Mouse (Mus musculus) ES-Bruce4 (cell line): ENCODE measurements around the gene Tnrc6c. TPM values are rescaled to one million over a fixed set of nuclear protein-coding genes. Genes with fewer than 3 reads are reported as not detected.
A peak's percentile ranks its signal among the peaks of the same experiment; 100 is the strongest.

Experiments
- H3K27ac ChIP-seq: 2 replicates; pipeline ENCODE4 v1.5.1; 2012; ENCODE audit warnings: low read length, inconsistent platforms; ENCODE audit not compliant: insufficient read depth
- H3K27me3 ChIP-seq: 2 replicates; pipeline ENCODE4 v1.6.1; 2012; ENCODE audit warnings: mild to moderate bottlenecking, low read length, inconsistent platforms; ENCODE audit not compliant: control insufficient read depth, poor library complexity, insufficient read depth, severe bottlenecking
- H3K36me3 ChIP-seq: 2 replicates; pipeline ENCODE4 v1.6.1; 2012; ENCODE audit warnings: inconsistent platforms, mild to moderate bottlenecking, low read length, moderate library complexity; ENCODE audit not compliant: control insufficient read depth, poor library complexity, insufficient read depth, severe bottlenecking
- H3K4me1 ChIP-seq: one replicate; pipeline ENCODE4 v1.8.1; 2011; ENCODE audit warnings: low read length; ENCODE audit not compliant: control insufficient read depth, insufficient read depth
- H3K4me3 ChIP-seq: 2 replicates; pipeline ENCODE4 v1.5.1; 2011; ENCODE audit warnings: low read depth, mild to moderate bottlenecking, low read length
- H3K9ac ChIP-seq: 2 replicates; pipeline ENCODE4 v1.6.1; 2012; ENCODE audit warnings: low read depth, mild to moderate bottlenecking, inconsistent platforms; ENCODE audit not compliant: poor library complexity, severe bottlenecking
- H3K9me3 ChIP-seq: replicated peaks from 2 replicates; pipeline ENCODE4 v1.6.1; 2012; ENCODE audit warnings: mild to moderate bottlenecking, low read length, inconsistent platforms; ENCODE audit not compliant: control insufficient read depth, poor library complexity, insufficient read depth, severe bottlenecking
- CTCF ChIP-seq: IDR thresholded peaks from one replicate; pipeline ENCODE4 v1.8.1; 2011; ENCODE audit warnings: low read depth, low read length
- EP300 ChIP-seq: IDR thresholded peaks from 2 replicates; pipeline ENCODE4 v1.6.1; 2011; ENCODE audit warnings: low read depth, low read length; ENCODE audit not compliant: insufficient read depth
- POLR2A ChIP-seq: IDR thresholded peaks from one replicate; pipeline ENCODE4 v1.8.1; 2011; ENCODE audit warnings: low read length; ENCODE audit not compliant: insufficient read depth
- polyA plus RNA-seq: library from polyadenylated mRNA; stranded (reverse); fragments of >200 nt; gene quantifications from 2 replicates; pipeline ENCODE4 v1.2.4, GENCODE M21; 2011; ENCODE audit warnings: low read depth; ENCODE audit not compliant: missing spikeins, insufficient read depth, insufficient read length

Tnrc6c gene
- polyA plus RNA-seq, 1 experiment = 28.6 TPM

- no peak overlapping the region for H3K27ac ChIP-seq
- no peak overlapping the region for H3K9ac ChIP-seq
- peak overlapping the region; percentile 41 for H3K4me3 ChIP-seq
- H3K9me3 ChIP-seq = no peaks in the 10 kb centered on the region
- peak; percentile 86 for TF ChIP-seq CTCF
- TF ChIP-seq EP300 = 0 out of 2 replicates have a peak, but pooled peaks have one; percentile 7
- no peak for TF ChIP-seq POLR2A
- no peaks in the 10 kb centered on the region for H3K36me3 ChIP-seq
- peaks cover 3% of the 10 kb centered on the region for H3K4me1 ChIP-seq
- H3K27me3 ChIP-seq = no peaks in the 10 kb centered on the region
Measured at GRCm38 (mm10) chr11:117790286-117790685, 136.2 kb downstream of the Tnrc6c start.

- Histone ChIP-seq H3K36me3 (no peaks in the 10 kb centered on the region), H3K4me3 (peak overlapping the region; percentile 1), H3K27ac (no peak overlapping the region), H3K9ac (0 out of 2 replicates have a peak overlapping the region, but pooled peaks have one; percentile 5), H3K9me3 (no peaks in the 10 kb centered on the region), H3K27me3 (no peaks in the 10 kb centered on the region), H3K4me1 (peaks cover 3% of the 10 kb centered on the region)
- TF ChIP-seq EP300 (no peak), CTCF (peak; percentile 62)
Measured at GRCm38 (mm10) chr11:117790703-117791440, 136.8 kb downstream of the Tnrc6c start.

- TF ChIP-seq POLR2A (no peak), CTCF (no peak), EP300 (no peak)
- Histone ChIP-seq H3K36me3 (no peaks in the 10 kb centered on the region), H3K27me3 (no peaks in the 10 kb centered on the region), H3K9ac (0 out of 2 replicates have a peak overlapping the region, but pooled peaks have one; percentile 5), H3K4me1 (peaks cover 3% of the 10 kb centered on the region), H3K27ac (no peak overlapping the region), H3K9me3 (no peaks in the 10 kb centered on the region), H3K4me3 (no peak overlapping the region)
Measured at GRCm38 (mm10) chr11:117791441-117791761, 137.3 kb downstream of the Tnrc6c start.

GRCm38 (mm10) chr11:117792281-117792888 is 138.3 kb downstream of the Tnrc6c start:
- no peak overlapping the region for H3K27ac ChIP-seq
- H3K9me3 ChIP-seq = no peaks in the 10 kb centered on the region
- TF ChIP-seq CTCF = no peak
- peak; percentile 42; the same call in 1 of the 2 replicates for TF ChIP-seq EP300

DNA sequence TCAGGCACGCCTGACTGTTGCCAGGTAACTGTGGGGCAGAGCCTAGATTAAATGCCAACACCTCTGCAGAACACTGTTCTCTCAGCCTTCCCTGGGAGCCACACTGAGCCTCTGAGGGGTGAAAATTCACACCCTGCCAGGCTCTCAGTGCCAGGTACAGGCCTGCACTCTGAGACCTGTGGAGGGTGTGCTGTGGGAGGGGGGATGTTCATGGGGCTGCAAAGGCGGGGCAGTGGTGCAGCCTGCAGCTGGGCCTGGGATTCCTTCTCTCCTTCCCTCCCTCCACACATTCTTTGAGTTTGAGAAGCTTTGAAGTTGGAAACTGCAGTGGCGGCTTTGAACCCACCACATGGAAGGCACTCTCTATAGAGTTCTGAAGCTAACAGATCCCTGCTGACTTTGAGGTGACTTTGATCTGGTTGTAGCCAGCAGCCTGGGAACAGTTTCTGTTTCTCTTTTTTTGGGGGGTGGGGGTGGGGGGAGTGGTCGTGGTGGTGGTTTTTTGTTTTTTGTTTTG is 140.0 kb downstream of the Tnrc6c start:
- H3K4me1 ChIP-seq = peaks cover 3% of the 10 kb centered on the region
- TF ChIP-seq POLR2A = no peak
- no peak for TF ChIP-seq EP300
- TF ChIP-seq CTCF = no peak

More at GRCm38 (mm10) chr11:117792281-117792888, 138.3 kb downstream of the Tnrc6c start:
- Histone ChIP-seq H3K36me3 (no peaks in the 10 kb centered on the region), H3K27me3 (no peaks in the 10 kb centered on the region), H3K4me1 (peaks cover 3% of the 10 kb centered on the region), H3K4me3 (peak overlapping the region; percentile 34), H3K9ac (peak overlapping the region; percentile 11)

DNA sequence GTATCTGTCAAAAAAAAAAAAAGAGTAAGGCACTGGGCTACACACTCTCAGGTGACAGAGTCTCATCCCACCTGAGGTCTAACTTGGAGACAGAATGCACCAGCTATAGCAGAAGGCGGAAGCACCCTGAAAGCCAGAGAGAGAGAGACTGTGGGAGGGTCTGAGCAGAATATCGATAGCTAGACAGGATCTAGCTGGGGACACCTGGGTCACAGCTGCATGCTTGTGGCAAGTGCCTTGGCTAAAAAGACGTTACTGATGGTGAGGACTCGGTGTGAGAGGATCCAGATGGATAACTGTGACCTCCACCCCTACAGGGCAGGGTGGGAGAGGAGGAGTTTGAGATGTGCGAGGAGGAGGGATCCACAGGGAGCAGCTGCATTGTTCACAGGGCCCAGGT is 142.9 kb downstream of the Tnrc6c start:
- Histone ChIP-seq H3K9me3 (no peaks in the 10 kb centered on the region), H3K4me1 (peaks cover 1% of the 10 kb centered on the region), H3K27ac (no peak overlapping the region), H3K9ac (no peak overlapping the region), H3K4me3 (no peak overlapping the region), H3K27me3 (no peaks in the 10 kb centered on the region), H3K36me3 (no peaks in the 10 kb centered on the region)
- TF ChIP-seq EP300 (no peak), POLR2A (no peak), CTCF (no peak)

More for the DNA sequence above, 140.0 kb downstream of the Tnrc6c start:
- no peaks in the 10 kb centered on the region for H3K9me3 ChIP-seq
- H3K36me3 ChIP-seq = no peaks in the 10 kb centered on the region
- H3K27ac ChIP-seq = no peak overlapping the region
- H3K27me3 ChIP-seq = no peaks in the 10 kb centered on the region
- H3K4me3 ChIP-seq = no peak overlapping the region
- H3K9ac ChIP-seq = no peak overlapping the region
